Mouse (Mus musculus) ES-E14 (cell line): ENCODE results near the gene Hs2st1.

Source experiments
- CHD2 ChIP-seq: IDR thresholded peaks from 2 replicates; pipeline ENCODE4 v1.6.1; 2014; ENCODE audit warnings: mild to moderate bottlenecking, low read depth, low read length, inconsistent platforms
- HCFC1 ChIP-seq: IDR thresholded peaks from 2 replicates; pipeline ENCODE4 v1.6.1; 2012; ENCODE audit warnings: low read length, inconsistent platforms, borderline replicate concordance; ENCODE audit not compliant: insufficient read depth
- MAFK ChIP-seq: IDR thresholded peaks from 2 replicates; pipeline ENCODE4 v1.6.1; 2014; ENCODE audit warnings: mild to moderate bottlenecking, low read depth, low read length, inconsistent platforms; ENCODE audit not compliant: insufficient read depth
- ZC3H11A ChIP-seq: IDR thresholded peaks from 2 replicates; pipeline ENCODE4 v1.6.1; 2012; ENCODE audit warnings: low read depth, mild to moderate bottlenecking, inconsistent platforms, low read length, borderline replicate concordance
- ZNF384 ChIP-seq: IDR thresholded peaks from 2 replicates; pipeline ENCODE4 v1.6.1; 2012; ENCODE audit warnings: low read depth, low read length, inconsistent platforms

GRCm38 (mm10) chr3:144539051-144539450, 30.9 kb downstream of the Hs2st1 start:
- TF ChIP-seq HCFC1 (no peak), ZC3H11A (no peak), ZNF384 (no peak), CHD2 (no peak), MAFK (no peak)
